Mouse (Mus musculus) spleen, adult 2 months (tissue): Measurements from ENCODE around the gene Mical3.

Source experiments
- CTCF ChIP-seq: fragments of 200-500 bp; IDR thresholded peaks from 2 replicates; pipeline ENCODE4 v1.5.1; 2011; ENCODE audit warnings: mild to moderate bottlenecking, inconsistent platforms; ENCODE audit not compliant: insufficient read depth, insufficient read length, insufficient replicate concordance; ENCODE audit errors: extremely low read depth
- POLR2A ChIP-seq: fragments of 200-500 bp; IDR thresholded peaks from 2 replicates; pipeline ENCODE4 v1.6.1; 2011; ENCODE audit warnings: low read depth, low read length, inconsistent platforms

DNA sequence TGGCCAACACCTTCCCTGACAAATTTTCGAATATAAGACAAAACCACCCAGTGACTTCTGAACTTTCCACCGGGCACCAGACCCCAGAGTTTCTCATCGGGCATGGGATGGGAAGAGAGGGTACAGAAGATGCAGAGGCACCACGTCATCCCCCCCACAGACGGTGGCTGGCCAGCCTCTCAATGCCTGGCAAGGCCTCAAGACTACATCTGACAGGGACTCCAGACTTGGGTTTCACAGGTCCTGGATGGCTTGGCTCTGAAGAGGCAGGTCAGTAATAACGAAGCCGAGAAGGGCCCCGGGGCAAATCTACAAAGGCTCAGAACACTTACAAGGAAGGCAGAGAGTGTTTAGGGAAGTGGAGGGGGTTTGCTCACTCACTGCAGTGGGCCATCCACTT, 33.9 kb downstream of the Mical3 start:
- TF ChIP-seq CTCF (no peak), POLR2A (no peak)
